Mouse (Mus musculus) spleen, embryonic (tissue): Measurements from ENCODE around the gene Gpr162.

Source experiments
- CTCF ChIA-PET: fragments of 350-600 bp; sonication (Branson Sonifier 250); formaldehyde crosslinking; loops from one replicate; lab custom pipeline; 2022; lab: Charles Lee

Gene Gpr162

GRCm38 (mm10) chr6:124884714-124885500 is 21.1 kb upstream of the Gpr162 start:
- CTCF ChIA-PET: no interaction called here

GRCm38 (mm10) chr6:124883351-124883750 is 19.6 kb upstream of the Gpr162 start:
- CTCF ChIA-PET: no interaction called here

GRCm38 (mm10) chr6:124881821-124882220 is 18.0 kb upstream of the Gpr162 start:
- CTCF ChIA-PET: no interaction called here

GRCm38 (mm10) chr6:124879390-124879789 is 15.6 kb upstream of the Gpr162 start:
- CTCF ChIA-PET: interaction anchor here (0.6 kb wide), 1 partner anchor 16 kb away, joined by 4 read pairs; no protein-coding TSS in a partner anchor

GRCm38 (mm10) chr6:124874348-124874747 is 10.6 kb upstream of the Gpr162 start:
- CTCF ChIA-PET: interaction anchor here (0.6 kb wide), 1 partner anchor 23 kb away, joined by 4 read pairs; no protein-coding TSS in a partner anchor

- CTCF ChIA-PET: interaction anchor here (0.5 kb wide), 1 partner anchor 26 kb away, joined by 4 read pairs; no protein-coding TSS in a partner anchor
Observed at GRCm38 (mm10) chr6:124866560-124866959, 2.8 kb upstream of the Gpr162 start.

- CTCF ChIA-PET: no interaction called here
Observed at GRCm38 (mm10) chr6:124865766-124866362, 2.1 kb upstream of the Gpr162 start.

- CTCF ChIA-PET: no interaction called here
Observed at GRCm38 (mm10) chr6:124863125-124863657, 592 bp downstream of the Gpr162 start.

GRCm38 (mm10) chr6:124862406-124863124 is 1.2 kb downstream of the Gpr162 start:
- CTCF ChIA-PET: interaction anchor here (0.7 kb wide), 1 partner anchor 211 kb away, joined by 4 read pairs; no protein-coding TSS in a partner anchor

- CTCF ChIA-PET: interaction anchor here (0.7 kb wide), 1 partner anchor 212 kb away, joined by 4 read pairs; no protein-coding TSS in a partner anchor
Observed at GRCm38 (mm10) chr6:124861802-124862201, 2.0 kb downstream of the Gpr162 start.

- CTCF ChIA-PET: no interaction called here
Observed at GRCm38 (mm10) chr6:124861266-124861665, 2.5 kb downstream of the Gpr162 start.

GRCm38 (mm10) chr6:124860511-124860910 is 3.3 kb downstream of the Gpr162 start:
- CTCF ChIA-PET: no interaction called here

GRCm38 (mm10) chr6:124859725-124860124 is 4.1 kb downstream of the Gpr162 start:
- CTCF ChIA-PET: interaction anchor here (0.7 kb wide), 1 partner anchor 14 kb away, joined by 3 read pairs; no protein-coding TSS in a partner anchor

- CTCF ChIA-PET: interaction anchor here (0.5 kb wide), 1 partner anchor 29 kb away, joined by 3 read pairs; no protein-coding TSS in a partner anchor
Observed at GRCm38 (mm10) chr6:124858561-124859318, 5.0 kb downstream of the Gpr162 start.

GRCm38 (mm10) chr6:124857840-124858530 is 5.8 kb downstream of the Gpr162 start:
- CTCF ChIA-PET: interaction anchor here (0.5 kb wide), 1 partner anchor 30 kb away, joined by 3 read pairs; no protein-coding TSS in a partner anchor

- CTCF ChIA-PET: interaction anchor here (0.6 kb wide), 1 partner anchor 88 kb away, joined by 3 read pairs; no protein-coding TSS in a partner anchor
Observed at GRCm38 (mm10) chr6:124856916-124857839, 6.6 kb downstream of the Gpr162 start, which contains the start of gene P3h3. Gene P3h3 (minus strand): TSS chr6:124857752.

GRCm38 (mm10) chr6:124856321-124856720 is 7.5 kb downstream of the Gpr162 start:
- CTCF ChIA-PET: no interaction called here

- CTCF ChIA-PET: no interaction called here
Observed at GRCm38 (mm10) chr6:124854647-124855046, 9.1 kb downstream of the Gpr162 start.

- CTCF ChIA-PET: interaction anchor here (0.7 kb wide), 2 partner anchors 16 to 146 kb away, joined by 3 to 11 read pairs; no protein-coding TSS in a partner anchor
Observed at GRCm38 (mm10) chr6:124850535-124850934, 13.2 kb downstream of the Gpr162 start.
